Mouse (Mus musculus): Measurements from ENCODE around the gene Hoxd11.

Hoxd11 gene

GRCm38 (mm10) chr2:74696442-74697335 is 17.3 kb downstream of the Hoxd11 start:
- DNase-seq, result peak; percentile 89

- peak; percentile 98 for DNase-seq
Observed at GRCm38 (mm10) chr2:74697567-74698121, 18.3 kb downstream of the Hoxd11 start, which contains the start of gene Hoxd9. Gene Hoxd9, plus strand, starts transcription at chr2:74697727.

GRCm38 (mm10) chr2:74698201-74699052 is 19.1 kb downstream of the Hoxd11 start:
- DNase-seq, result peak; percentile 86

GRCm38 (mm10) chr2:74699053-74699430 is 19.7 kb downstream of the Hoxd11 start:
- DNase-seq, result peak; percentile 79

- DNase-seq, result peak; percentile 76
Observed at GRCm38 (mm10) chr2:74699664-74700545, 20.5 kb downstream of the Hoxd11 start.

GRCm38 (mm10) chr2:74700546-74701112 is 21.3 kb downstream of the Hoxd11 start:
- DNase-seq, result peak; percentile 89

GRCm38 (mm10) chr2:74701949-74702819 is 22.8 kb downstream of the Hoxd11 start:
- peak; percentile 84 for DNase-seq

GRCm38 (mm10) chr2:74702820-74703219 is 23.5 kb downstream of the Hoxd11 start:
- no peak for DNase-seq

GRCm38 (mm10) chr2:74703317-74703716 is 24.0 kb downstream of the Hoxd11 start:
- no peak for DNase-seq

- DNase-seq, result peak; percentile 82
Observed at GRCm38 (mm10) chr2:74703720-74704392, 24.5 kb downstream of the Hoxd11 start.

- DNase-seq, result no peak
Observed at GRCm38 (mm10) chr2:74704393-74704998, 25.1 kb downstream of the Hoxd11 start, which contains the start of gene Hoxd8. Gene Hoxd8, plus strand, starts transcription at chr2:74704615.

GRCm38 (mm10) chr2:74704999-74705466 is 25.7 kb downstream of the Hoxd11 start:
- DNase-seq, result peak; percentile 94

GRCm38 (mm10) chr2:74705467-74706089 is 26.2 kb downstream of the Hoxd11 start:
- DNase-seq, result peak; percentile 92

GRCm38 (mm10) chr2:74706393-74706960 is 27.1 kb downstream of the Hoxd11 start:
- DNase-seq, result peak; percentile 61

GRCm38 (mm10) chr2:74707599-74707998 is 28.2 kb downstream of the Hoxd11 start:
- peak; percentile 81 for DNase-seq

GRCm38 (mm10) chr2:74708676-74709075 is 29.3 kb downstream of the Hoxd11 start:
- DNase-seq, result peak; percentile 86

GRCm38 (mm10) chr2:74709465-74710419 is 30.4 kb downstream of the Hoxd11 start:
- DNase-seq, result no peak
